Comparison of ENCODE assay signal across 9 mouse cellular contexts in the genomic region with DNA sequence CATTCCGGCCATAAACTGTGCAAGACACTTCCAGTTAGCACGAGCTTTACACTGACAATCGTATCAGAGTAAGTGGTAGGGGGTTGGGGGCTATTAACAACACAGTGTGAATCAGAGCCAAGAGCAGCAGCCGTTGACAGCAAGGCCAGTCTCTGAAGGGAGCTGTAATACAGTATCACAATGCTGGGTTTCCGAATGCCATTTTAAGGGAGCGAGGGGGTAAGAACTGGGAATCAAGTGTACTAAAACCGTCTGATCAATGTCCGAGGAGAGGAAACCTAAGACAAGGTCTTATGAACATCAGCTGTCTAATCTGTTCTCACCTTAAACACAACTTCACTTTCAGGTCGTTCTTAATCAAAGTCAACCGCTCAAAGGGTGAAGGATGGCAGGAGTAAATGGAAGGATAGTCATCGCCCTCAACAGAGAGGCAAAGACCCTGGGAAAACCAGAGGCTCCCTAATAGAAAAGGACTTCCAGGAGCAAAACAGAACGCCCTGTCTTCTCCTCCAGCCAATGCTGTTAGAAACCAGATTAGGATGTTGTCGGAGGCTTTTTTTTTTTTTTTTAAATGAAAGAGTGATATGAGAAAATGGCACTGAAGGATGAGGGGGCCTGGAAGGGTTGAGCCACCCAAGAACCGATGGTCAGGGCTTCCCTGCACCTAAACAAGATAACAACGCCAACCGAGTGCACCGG. TPM values are rescaled to one million over a fixed set of nuclear protein-coding genes. Genes with fewer than 3 reads are reported as not detected.
DNase-seq lines count a peak whose midpoint lies in the region; ATAC-seq lines count a peak whose summit lies in the region.
"Had no signal": no experiment of that assay in that cellular context is flagged by ENCODE, and none has a peak within 500 bp of the region (broad histone marks: within the 10 kb centered on the region; RNA-seq: fewer than 3 reads in every experiment).

No protein-coding gene starts in this region.

- peak overlapping the region; percentile 82 for H3K27ac ChIP-seq in embryonic facial prominence, embryonic 15.5 days (replicated peaks)
- peak overlapping the region; percentile 93 for H3K27ac ChIP-seq in hindbrain, embryonic 13.5 days
- peak overlapping the region; percentile 92 for H3K27ac ChIP-seq in midbrain, embryonic 15.5 days

- peak; percentile 18 for DNase-seq in cerebellum, adult 11 months
- peak; percentile 8 for DNase-seq in ZHBTc4 (ENCODE audit: low read depth, low spot score)
- DNase-seq in left cerebral cortex, postnatal 25 days (ENCODE audit: low spot score in 2 of 2) = peak; percentile 12 to 15
- DNase-seq in thymus, postnatal 0 days (ENCODE audit: low spot score) = peak; percentile 6

- peak overlapping the region; percentile 69 for H3K4me2 ChIP-seq in embryonic facial prominence, embryonic 15.5 days (replicated peaks)
- peak overlapping the region; percentile 69 for H3K4me2 ChIP-seq in hindbrain, embryonic 13.5 days
- H3K4me2 ChIP-seq in midbrain, embryonic 15.5 days = peak overlapping the region; percentile 60

- 1% methylated on average over 17 of the region's 17 CpGs for WGBS in embryonic facial prominence, embryonic 15.5 days
- WGBS in hindbrain, embryonic 13.5 days = 2% methylated on average over 17 of the region's 17 CpGs
- WGBS in midbrain, embryonic 15.5 days = 1% methylated on average over 17 of the region's 17 CpGs

- H3K36me3 ChIP-seq in embryonic facial prominence, embryonic 15.5 days = no peaks in the 10 kb centered on the region
- no peaks in the 10 kb centered on the region for H3K36me3 ChIP-seq in hindbrain, embryonic 13.5 days
- no peaks in the 10 kb centered on the region for H3K36me3 ChIP-seq in midbrain, embryonic 15.5 days (replicated peaks)

- peak overlapping the region; percentile 74 for H3K9ac ChIP-seq in embryonic facial prominence, embryonic 15.5 days
- peak overlapping the region; percentile 91 for H3K9ac ChIP-seq in hindbrain, embryonic 13.5 days
- H3K9ac ChIP-seq in midbrain, embryonic 15.5 days = peak overlapping the region; percentile 93

- no peaks in the 10 kb centered on the region for H3K27me3 ChIP-seq in embryonic facial prominence, embryonic 15.5 days
- H3K27me3 ChIP-seq in hindbrain, embryonic 13.5 days = no peaks in the 10 kb centered on the region
- H3K27me3 ChIP-seq in midbrain, embryonic 15.5 days (replicated peaks) = no peaks in the 10 kb centered on the region

- H3K4me1 ChIP-seq in embryonic facial prominence, embryonic 15.5 days = peaks cover 9% of the 10 kb centered on the region; the same call in 1 of the 2 replicates
- H3K4me1 ChIP-seq in hindbrain, embryonic 13.5 days (replicated peaks) = peaks cover 20% of the 10 kb centered on the region
- peaks cover 24% of the 10 kb centered on the region for H3K4me1 ChIP-seq in midbrain, embryonic 15.5 days

- intact Hi-C loops in left cerebral cortex, postnatal 25 days (cut with DNase I) = loop anchor here (1.0 to 5.0 kb wide), 2 partner anchors 172 to 267 kb away; partner anchors contain the start of genes Ggnbp2 and Ppm1d

- no peak for ATAC-seq in cerebellum, adult (ENCODE audit: insufficient number of reproducible peaks, low FRiP score, low TSS enrichment)
- ATAC-seq in embryonic facial prominence, embryonic 15.5 days (ENCODE audit: insufficient number of reproducible peaks, low FRiP score, low TSS enrichment, low read depth) = no peak
- no peak for ATAC-seq in hindbrain, embryonic 13.5 days (ENCODE audit: low FRiP score)
- ATAC-seq in midbrain, embryonic 15.5 days (replicated peaks) = no peak

- H3K9me3 ChIP-seq in embryonic facial prominence, embryonic 15.5 days (replicated peaks) = no peaks in the 10 kb centered on the region
- H3K9me3 ChIP-seq in hindbrain, embryonic 13.5 days = no peaks in the 10 kb centered on the region
- no peaks in the 10 kb centered on the region for H3K9me3 ChIP-seq in midbrain, embryonic 15.5 days

- peak overlapping the region; percentile 82 for H3K4me3 ChIP-seq in embryonic facial prominence, embryonic 15.5 days (replicated peaks)
- H3K4me3 ChIP-seq in hindbrain, embryonic 13.5 days = peak overlapping the region; percentile 81
- peak overlapping the region; percentile 92 for H3K4me3 ChIP-seq in midbrain, embryonic 15.5 days

RNA-seq across cellular contexts. Expression of gene Usp32, which starts 1.0 kb away (rescaled TPM):
- 3.6 and 4.1 TPM in 2 replicates for polyA plus RNA-seq in embryonic facial prominence, embryonic 15.5 days (2015; fragmentation: Nextera tagmentation; extraction: Ambion mirVana)
- 10.5 and 13.0 TPM in 2 replicates for polyA plus RNA-seq in hindbrain, embryonic 13.5 days (2015; fragmentation: Nextera tagmentation; extraction: Ambion mirVana)
- 100 to 1,000 TPM; 115 to 120 TPM for total RNA-seq in left cerebral cortex, postnatal 25 days (2021)
- polyA plus RNA-seq in midbrain, embryonic 15.5 days (2015; fragmentation: Nextera tagmentation; extraction: Ambion mirVana) = 12.2 and 12.7 TPM in 2 replicates
- 2.5 and 3.5 TPM in 2 replicates for polyA plus RNA-seq in thymus, postnatal 0 days (2015; fragmentation: Nextera tagmentation; extraction: Ambion mirVana)

RNA-seq across cellular contexts. Expression of gene 1700125H20Rik, which starts 31.3 kb away (rescaled TPM):
- polyA plus RNA-seq in embryonic facial prominence, embryonic 15.5 days (2015; fragmentation: Nextera tagmentation; extraction: Ambion mirVana) = 0.25 TPM in 1 of 2 replicates, not detected in the other
- 1.4 and 1.6 TPM in 2 replicates for polyA plus RNA-seq in hindbrain, embryonic 13.5 days (2015; fragmentation: Nextera tagmentation; extraction: Ambion mirVana)
- total RNA-seq in left cerebral cortex, postnatal 25 days (2021) = under 1 TPM in 1 of 2 experiments, not detected in 1; 0.57 TPM
- polyA plus RNA-seq in midbrain, embryonic 15.5 days (2015; fragmentation: Nextera tagmentation; extraction: Ambion mirVana) = 0.62 and 1.2 TPM in 2 replicates
- polyA plus RNA-seq in thymus, postnatal 0 days (2015; fragmentation: Nextera tagmentation; extraction: Ambion mirVana) = 0.26 and 0.49 TPM in 2 replicates
- total RNA-seq: left cerebral cortex, adult 18-20 months had no signal
